Mouse (Mus musculus) kidney, postnatal 0 days (tissue): Measurements from ENCODE around the gene Itpr1. TPM values are rescaled to one million over a fixed set of nuclear protein-coding genes. Genes with fewer than 3 reads are reported as not detected.

Source experiments
- ATAC-seq: fragments of 200-750 bp; cut with Nextera tagmentation; replicated peaks from 2 replicates; pipeline ENCODE4 v1.8.0; 2017; ENCODE audit warnings: low read depth, moderate number of reproducible peaks, moderate TSS enrichment, moderate library complexity; ENCODE audit not compliant: low FRiP score
- DNase-seq: peaks from one replicate; pipeline ENCODE4 v3.0.0-alpha.2; 2016; ENCODE audit warnings: low spot score
- H3K27ac ChIP-seq: fragments of 300-500 bp; sonication (generic); 2 replicates; pipeline ENCODE4 v1.5.1; 2014; ENCODE audit warnings: mild to moderate bottlenecking
- H3K27me3 ChIP-seq: fragments of 300-500 bp; sonication (generic); 2 replicates; pipeline ENCODE4 v1.6.1; 2014; ENCODE audit warnings: low read length, mixed read lengths; ENCODE audit not compliant: insufficient read depth
- H3K36me3 ChIP-seq: fragments of 300-500 bp; sonication (generic); 2 replicates; pipeline ENCODE4 v1.6.1; 2014; ENCODE audit warnings: low read length, mixed read lengths; ENCODE audit not compliant: insufficient read depth
- H3K4me1 ChIP-seq: fragments of 300-500 bp; sonication (generic); replicated peaks from 2 replicates; pipeline ENCODE4 v1.6.1; 2014; ENCODE audit warnings: antibody characterized with exemption, low read length, mixed read lengths; ENCODE audit not compliant: insufficient read depth
- H3K4me2 ChIP-seq: fragments of 300-500 bp; sonication (generic); 2 replicates; pipeline ENCODE4 v1.6.1; 2014; ENCODE audit warnings: mild to moderate bottlenecking, low read length, moderate library complexity, mixed read lengths
- H3K4me3 ChIP-seq: fragments of 300-500 bp; sonication (generic); replicated peaks from 2 replicates; pipeline ENCODE4 v1.5.1; 2014; ENCODE audit warnings: low read depth, low read length
- H3K9ac ChIP-seq: fragments of 300-500 bp; sonication (generic); 2 replicates; pipeline ENCODE4 v1.6.1; 2014; ENCODE audit warnings: low read depth, low read length
- H3K9me3 ChIP-seq: fragments of 300-500 bp; sonication (generic); replicated peaks from 2 replicates; pipeline ENCODE4 v1.6.1; 2016; ENCODE audit warnings: low read length, inconsistent platforms, mixed read lengths
- CTCF ChIP-seq: IDR thresholded peaks from 2 replicates; pipeline ENCODE4 v1.5.1; 2016; ENCODE audit warnings: antibody characterized with exemption, low read depth, mild to moderate bottlenecking, moderate library complexity
- WGBS: fragments of 180-500 bp; shearing (Covaris S2); extraction: QIAGEN DNeasy Blood & Tissue Kit; methylation state at CpG from one replicate; pipeline ENCODE4 v1.1.7; 2014; 5-methylcytosine and 5-hydroxymethylcytosine counted together
- polyA plus RNA-seq: library from polyadenylated mRNA; unstranded; fragments of >200 nt; fragmentation: Nextera tagmentation; extraction: Ambion mirVana; gene quantifications from 2 replicates; pipeline ENCODE4 v1.2.1, GENCODE M21; 2015

The Itpr1 gene
- polyA plus RNA-seq, 1 experiment from 2014 or later, result 21.2 TPM

DNA sequence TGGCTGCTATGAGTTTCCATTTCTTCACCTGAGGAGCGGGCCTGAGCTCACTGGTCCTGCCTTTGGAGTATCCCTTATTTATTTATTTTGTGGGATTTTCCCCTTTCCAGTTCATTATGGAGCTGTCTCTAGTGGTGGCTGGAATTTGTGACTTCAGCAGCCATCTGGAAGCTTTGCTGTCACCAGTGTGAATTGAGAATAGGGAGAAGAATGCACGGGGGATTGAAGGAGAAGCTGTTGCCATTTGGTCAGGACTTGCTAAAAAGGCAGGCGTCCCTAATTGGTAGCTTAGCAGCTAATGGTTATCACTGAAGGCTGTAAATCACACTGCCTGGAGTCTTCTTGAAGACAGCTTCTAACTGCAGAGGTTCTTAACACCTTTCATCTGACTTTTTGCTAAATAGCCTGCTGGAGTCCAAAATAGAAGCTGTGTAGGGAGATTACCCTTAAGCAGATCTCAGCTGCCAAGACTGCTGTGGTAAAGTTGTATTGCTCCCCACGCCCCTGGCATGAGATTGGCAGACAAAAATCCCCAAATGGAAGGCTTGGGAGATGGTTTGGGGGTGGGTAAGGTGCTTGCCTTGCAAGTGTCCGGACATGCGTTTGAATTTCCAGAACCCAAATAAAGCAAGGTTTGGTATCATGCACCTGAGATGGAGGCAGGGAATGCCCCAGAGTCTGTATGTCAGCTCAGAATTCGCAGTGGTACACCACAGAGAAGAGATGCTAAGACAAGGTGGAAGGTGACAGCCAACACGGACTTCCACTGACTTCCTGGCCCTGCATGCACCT is 96.7 kb downstream of the Itpr1 start:
- Histone ChIP-seq H3K9ac (no peak overlapping the region), H3K9me3 (no peaks in the 10 kb centered on the region), H3K27ac (no peak overlapping the region), H3K4me3 (no peak overlapping the region), H3K4me1 (peaks cover 3% of the 10 kb centered on the region; the same call in 1 of the 2 replicates), H3K4me2 (no peak overlapping the region), H3K36me3 (no peaks in the 10 kb centered on the region), H3K27me3 (no peaks in the 10 kb centered on the region)
- no peak for ATAC-seq
- WGBS, result 55% methylated on average over 8 of the region's 8 CpGs
- DNase-seq, result no peak
- no peak for TF ChIP-seq CTCF

DNA sequence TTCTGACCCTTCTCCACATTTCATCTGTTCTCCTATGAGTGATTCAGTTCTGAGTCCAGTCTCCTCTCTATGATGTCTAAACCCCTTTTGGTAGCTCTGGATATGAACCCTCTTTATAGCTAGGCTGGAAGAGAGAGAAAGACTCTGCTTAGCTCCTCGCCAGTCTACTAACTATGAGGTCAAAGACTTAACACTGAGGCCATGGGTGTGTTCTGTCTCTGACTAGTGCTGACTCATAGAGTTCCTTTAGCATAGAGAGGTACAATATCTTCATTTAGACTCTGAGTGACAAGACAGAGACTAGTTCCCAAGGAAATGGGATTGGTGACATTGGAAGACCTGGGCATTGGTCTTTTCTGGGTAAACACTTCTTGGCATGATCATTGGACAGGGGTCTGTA is 100.2 kb downstream of the Itpr1 start:
- H3K4me2 ChIP-seq, result no peak overlapping the region
- H3K4me3 ChIP-seq, result no peak overlapping the region
- H3K27ac ChIP-seq, result no peak overlapping the region
- no peak for DNase-seq
- H3K4me1 ChIP-seq, result no peaks in the 10 kb centered on the region
- no peak for TF ChIP-seq CTCF
- H3K9ac ChIP-seq, result no peak overlapping the region
- no peaks in the 10 kb centered on the region for H3K27me3 ChIP-seq
- ATAC-seq, result no peak
- no peaks in the 10 kb centered on the region for H3K9me3 ChIP-seq
- 86% methylated on average over 1 of the region's 1 CpGs for WGBS
- H3K36me3 ChIP-seq, result no peaks in the 10 kb centered on the region

DNA sequence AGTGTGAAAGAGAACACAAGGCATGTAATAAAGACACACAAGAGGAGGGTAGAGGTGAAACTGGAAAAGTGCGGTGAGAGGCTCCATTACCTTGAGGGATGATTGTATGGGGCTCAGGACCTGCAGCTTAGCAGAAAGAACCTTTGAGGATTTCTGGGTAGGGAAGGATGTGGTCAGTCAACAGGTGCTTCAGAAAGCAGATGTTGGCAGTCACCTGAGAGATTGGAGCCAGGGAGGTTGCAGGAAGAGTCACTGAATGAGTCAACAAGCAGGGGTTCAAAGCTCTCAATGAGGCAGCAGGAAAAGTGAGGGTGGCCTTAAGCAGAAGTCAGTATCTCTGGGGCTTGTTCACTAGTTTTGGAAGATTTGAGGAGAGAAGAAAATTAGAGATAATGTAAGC is 101.1 kb downstream of the Itpr1 start:
- Histone ChIP-seq H3K4me1 (no peaks in the 10 kb centered on the region), H3K9ac (no peak overlapping the region), H3K4me3 (no peak overlapping the region), H3K27me3 (no peaks in the 10 kb centered on the region), H3K27ac (no peak overlapping the region), H3K4me2 (no peak overlapping the region), H3K36me3 (no peaks in the 10 kb centered on the region), H3K9me3 (no peaks in the 10 kb centered on the region)
- TF ChIP-seq CTCF, result no peak
- DNase-seq (no peak), ATAC-seq (no peak)
- 100% methylated on average over 1 of the region's 1 CpGs for WGBS

DNA sequence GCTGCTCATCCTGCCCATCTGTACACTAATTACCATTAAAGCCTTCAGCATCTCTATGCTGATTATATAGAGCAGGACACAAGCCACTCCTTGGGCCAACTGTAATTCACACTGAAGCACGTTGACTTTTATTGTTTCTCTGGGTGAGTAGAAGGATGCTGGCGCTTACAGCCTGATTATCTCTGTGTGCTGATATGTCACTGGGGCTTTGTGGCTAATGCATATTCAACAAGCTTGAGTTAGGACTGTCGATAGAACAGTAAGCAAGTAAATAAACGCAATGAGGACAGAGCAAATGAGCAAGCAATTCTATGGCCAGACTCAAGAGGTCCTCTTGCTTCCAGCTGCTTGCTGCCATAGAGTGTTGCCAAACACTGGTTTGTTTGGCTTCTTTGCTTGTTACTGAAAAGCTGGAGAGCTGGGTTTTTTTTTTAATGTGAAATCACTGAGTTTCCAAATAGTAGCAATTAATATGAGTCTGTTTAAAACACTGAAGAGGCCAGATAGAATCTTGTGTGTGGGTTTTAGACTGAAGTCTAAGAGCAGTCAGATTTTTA is 103.5 kb downstream of the Itpr1 start:
- TF ChIP-seq CTCF, result no peak
- no peak for ATAC-seq
- 75% methylated on average over 4 of the region's 4 CpGs for WGBS

DNA sequence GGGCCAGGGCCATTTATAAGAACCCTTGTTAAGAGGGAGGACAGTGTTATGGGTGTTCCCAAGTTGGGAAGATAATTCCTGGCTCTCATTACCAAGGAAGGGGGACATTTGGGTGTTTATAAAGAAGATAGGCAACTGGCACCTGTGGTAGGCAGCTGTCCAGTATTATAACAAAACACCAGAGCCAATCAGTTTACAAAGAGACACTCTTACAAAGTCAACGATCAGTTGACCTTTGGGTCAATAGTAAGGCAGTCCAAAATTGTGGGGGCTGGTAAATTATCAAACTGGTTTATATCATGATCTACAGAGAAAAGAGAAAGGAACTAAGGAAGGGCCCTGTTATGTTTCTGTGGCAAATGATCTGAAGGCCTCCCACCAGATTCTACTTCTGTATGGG is 104.1 kb downstream of the Itpr1 start:
- no peak for TF ChIP-seq CTCF
- no peak for DNase-seq
- no peaks in the 10 kb centered on the region for H3K27me3 ChIP-seq

More for the DNA sequence above, 103.5 kb downstream of the Itpr1 start:
- DNase-seq, result no peak
- H3K4me1 ChIP-seq, result no peaks in the 10 kb centered on the region; the same call in 1 of the 2 replicates
- no peaks in the 10 kb centered on the region for H3K27me3 ChIP-seq
- no peak overlapping the region for H3K4me2 ChIP-seq
- no peaks in the 10 kb centered on the region for H3K36me3 ChIP-seq
- H3K9ac ChIP-seq, result no peak overlapping the region
- H3K27ac ChIP-seq, result no peak overlapping the region
- H3K9me3 ChIP-seq, result no peaks in the 10 kb centered on the region
- no peak overlapping the region for H3K4me3 ChIP-seq

DNA sequence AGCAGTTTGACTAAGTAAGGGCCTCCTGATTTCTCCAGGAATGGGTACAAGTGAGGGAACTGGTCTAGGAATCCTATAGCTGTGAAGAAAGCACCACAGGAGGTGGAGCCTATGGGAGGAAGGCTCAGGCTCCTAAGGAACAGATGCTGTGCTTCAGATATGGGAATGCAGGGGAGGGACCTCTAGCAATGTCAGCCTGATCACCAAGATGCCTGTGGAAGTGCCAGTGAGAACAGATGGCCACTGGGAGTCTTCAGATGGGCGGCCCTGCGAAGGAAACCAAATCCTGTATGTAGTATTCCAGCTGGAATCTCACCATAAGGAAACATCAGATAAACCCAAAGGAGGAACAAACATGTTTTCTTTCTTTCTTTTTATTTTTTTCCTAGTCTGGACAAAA is 108.8 kb downstream of the Itpr1 start:
- no peak overlapping the region for H3K27ac ChIP-seq
- H3K27me3 ChIP-seq, result no peaks in the 10 kb centered on the region
- no peaks in the 10 kb centered on the region for H3K9me3 ChIP-seq
- peak; percentile 71 for DNase-seq
- no peak overlapping the region for H3K9ac ChIP-seq
- peak; percentile 36; the same call in 1 of the 2 replicates for ATAC-seq
- no peaks in the 10 kb centered on the region for H3K36me3 ChIP-seq
- no peak overlapping the region for H3K4me3 ChIP-seq
- 39% methylated on average over 2 of the region's 2 CpGs for WGBS
- H3K4me1 ChIP-seq, result peaks cover 4% of the 10 kb centered on the region
- no peak for TF ChIP-seq CTCF
- H3K4me2 ChIP-seq, result no peak overlapping the region

More for the DNA sequence above, 104.1 kb downstream of the Itpr1 start:
- Histone ChIP-seq H3K36me3 (no peaks in the 10 kb centered on the region), H3K4me3 (no peak overlapping the region), H3K27ac (no peak overlapping the region), H3K4me2 (no peak overlapping the region), H3K9me3 (no peaks in the 10 kb centered on the region), H3K4me1 (no peaks in the 10 kb centered on the region; the same call in 1 of the 2 replicates), H3K9ac (no peak overlapping the region)
- no peak for ATAC-seq
- WGBS, result 64% methylated on average over 1 of the region's 1 CpGs
